Mouse (Mus musculus) limb, embryonic 11.5 days (tissue): ENCODE measurements around the gene Gm4707. TPM values are rescaled to one million over a fixed set of nuclear protein-coding genes. Genes with fewer than 3 reads are reported as not detected.

ENCODE experiments used
- ATAC-seq: fragments of 200-750 bp; cut with Nextera tagmentation; 2 replicates; pipeline ENCODE4 v1.8.0; 2017; ENCODE audit warnings: low read depth; ENCODE audit not compliant: insufficient number of reproducible peaks, low FRiP score, low TSS enrichment
- DNase-seq: peaks from one replicate; pipeline ENCODE4 v3.0.0-alpha.2; 2015; ENCODE audit warnings: low spot score
- H3K27ac ChIP-seq: fragments of 300-500 bp; sonication (generic); replicated peaks from 2 replicates; pipeline ENCODE4 v1.5.1; 2014; ENCODE audit warnings: low read depth, mild to moderate bottlenecking, low read length
- H3K27me3 ChIP-seq: fragments of 300-500 bp; sonication (generic); 2 replicates; pipeline ENCODE4 v1.6.1; 2014; ENCODE audit warnings: mild to moderate bottlenecking, low read length, mixed read lengths; ENCODE audit not compliant: control insufficient read depth, insufficient read depth
- H3K36me3 ChIP-seq: fragments of 300-500 bp; sonication (generic); 2 replicates; pipeline ENCODE4 v1.6.1; 2014; ENCODE audit warnings: mild to moderate bottlenecking, low read length, moderate library complexity, mixed read lengths; ENCODE audit not compliant: control insufficient read depth, insufficient read depth
- H3K4me1 ChIP-seq: fragments of 300-500 bp; sonication (generic); 2 replicates; pipeline ENCODE4 v1.6.1; 2014; ENCODE audit warnings: low read length, mixed read lengths; ENCODE audit not compliant: control insufficient read depth, insufficient read depth
- H3K4me2 ChIP-seq: fragments of 300-500 bp; sonication (generic); 2 replicates; pipeline ENCODE4 v1.6.1; 2014; ENCODE audit warnings: low read depth, mild to moderate bottlenecking, moderate library complexity; ENCODE audit not compliant: severe bottlenecking
- H3K4me3 ChIP-seq: fragments of 300-500 bp; sonication (generic); 2 replicates; pipeline ENCODE4 v1.5.1; 2014; ENCODE audit warnings: low read depth, low read length
- H3K9ac ChIP-seq: fragments of 300-500 bp; sonication (generic); 2 replicates; pipeline ENCODE4 v1.6.1; 2014; ENCODE audit warnings: mild to moderate bottlenecking, low read length
- H3K9me3 ChIP-seq: fragments of 300-500 bp; sonication (generic); 2 replicates; pipeline ENCODE4 v1.6.1; 2016; ENCODE audit warnings: low read length; ENCODE audit not compliant: control insufficient read depth
- WGBS: fragments of 180-500 bp; shearing (Covaris S2); extraction: QIAGEN DNeasy Blood & Tissue Kit; methylation state at CpG from one replicate; pipeline ENCODE4 v1.1.7; 2014; 5-methylcytosine and 5-hydroxymethylcytosine counted together
- polyA plus RNA-seq: library from polyadenylated mRNA; unstranded; fragments of >200 nt; fragmentation: Nextera tagmentation; extraction: Ambion mirVana; gene quantifications from 2 replicates; pipeline ENCODE4 v1.2.1, GENCODE M21; 2014

Gm4707 gene
- 3.3 and 4.7 TPM in 2 replicates for polyA plus RNA-seq

- no peak within 1 kb of the TSS for H3K9ac ChIP-seq
- no peak for DNase-seq
- no peaks in the 10 kb centered on the region for H3K9me3 ChIP-seq
- no peak for ATAC-seq
- H3K27me3 ChIP-seq: no peaks in the 10 kb centered on the region
- peaks cover 2% of the 10 kb centered on the region; the same call in 1 of the 2 replicates for H3K36me3 ChIP-seq
- 95% methylated on average over 2 of the region's 2 CpGs for WGBS
- no peak within 1 kb of the TSS for H3K27ac ChIP-seq
- H3K4me3 ChIP-seq: no peak within 1 kb of the TSS
- no peak within 1 kb of the TSS for H3K4me2 ChIP-seq
- H3K4me1 ChIP-seq: no peaks in the 10 kb centered on the region
These were observed at the start of gene Gm4707 for GRCm38 (mm10) chr17:71459818-71460217. TSS of gene Gm4707 (minus strand) at chr17:71459918.

- no peak for ATAC-seq
These were observed 47.1 kb upstream of the Gm4707 start for GRCm38 (mm10) chr17:71506832-71507231.

GRCm38 (mm10) chr17:71495784-71496183 lies 36.1 kb upstream of the Gm4707 start:
- ATAC-seq (no peak), DNase-seq (no peak)
- H3K4me1 ChIP-seq: no peaks in the 10 kb centered on the region
- H3K4me2 ChIP-seq: no peak overlapping the region
- 93% methylated on average over 4 of the region's 4 CpGs for WGBS
- no peak overlapping the region for H3K9ac ChIP-seq
- no peak overlapping the region for H3K4me3 ChIP-seq
- H3K27ac ChIP-seq: no peak overlapping the region
- H3K27me3 ChIP-seq: no peaks in the 10 kb centered on the region
- no peaks in the 10 kb centered on the region for H3K9me3 ChIP-seq
- peaks cover 12% of the 10 kb centered on the region; the same call in 1 of the 2 replicates for H3K36me3 ChIP-seq

More at GRCm38 (mm10) chr17:71506832-71507231, 47.1 kb upstream of the Gm4707 start:
- H3K4me3 ChIP-seq: no peak overlapping the region
- WGBS: 89% methylated on average over 8 of the region's 8 CpGs
- H3K9me3 ChIP-seq: no peaks in the 10 kb centered on the region
- H3K27ac ChIP-seq: no peak overlapping the region
- peaks cover 20% of the 10 kb centered on the region; the same call in 1 of the 2 replicates for H3K36me3 ChIP-seq
- H3K4me2 ChIP-seq: no peak overlapping the region
- no peak overlapping the region for H3K9ac ChIP-seq
- no peaks in the 10 kb centered on the region for H3K4me1 ChIP-seq
- no peak for DNase-seq
- H3K27me3 ChIP-seq: no peaks in the 10 kb centered on the region

GRCm38 (mm10) chr17:71491332-71491686 lies 31.6 kb upstream of the Gm4707 start:
- Histone ChIP-seq H3K9ac (no peak overlapping the region), H3K4me1 (peaks cover 3% of the 10 kb centered on the region; the same call in 1 of the 2 replicates), H3K9me3 (no peaks in the 10 kb centered on the region), H3K36me3 (peaks cover 6% of the 10 kb centered on the region; the same call in 1 of the 2 replicates), H3K27me3 (no peaks in the 10 kb centered on the region), H3K4me3 (no peak overlapping the region), H3K4me2 (no peak overlapping the region), H3K27ac (no peak overlapping the region)
- DNase-seq (no peak), ATAC-seq (no peak)
- 73% methylated on average over 4 of the region's 4 CpGs for WGBS

GRCm38 (mm10) chr17:71490666-71491331 lies 31.1 kb upstream of the Gm4707 start:
- WGBS: 82% methylated on average over 9 of the region's 9 CpGs
- H3K36me3 ChIP-seq: peaks cover 5% of the 10 kb centered on the region; the same call in 1 of the 2 replicates
- H3K27ac ChIP-seq: no peak overlapping the region
- H3K9ac ChIP-seq: no peak overlapping the region
- H3K9me3 ChIP-seq: no peaks in the 10 kb centered on the region
- H3K4me2 ChIP-seq: no peak overlapping the region
- H3K4me1 ChIP-seq: peaks cover 8% of the 10 kb centered on the region
- ATAC-seq (no peak), DNase-seq (no peak)
- no peaks in the 10 kb centered on the region for H3K27me3 ChIP-seq
- H3K4me3 ChIP-seq: no peak overlapping the region

- Histone ChIP-seq H3K4me1 (peaks cover 8% of the 10 kb centered on the region), H3K9me3 (no peaks in the 10 kb centered on the region), H3K4me2 (no peak overlapping the region), H3K4me3 (no peak overlapping the region), H3K9ac (no peak overlapping the region), H3K36me3 (no peaks in the 10 kb centered on the region), H3K27ac (no peak overlapping the region), H3K27me3 (no peaks in the 10 kb centered on the region)
- 86% methylated on average over 9 of the region's 9 CpGs for WGBS
- DNase-seq: no peak
- ATAC-seq: no peak
These were observed 30.2 kb upstream of the Gm4707 start for GRCm38 (mm10) chr17:71489703-71490461.

- Histone ChIP-seq H3K9ac (peak overlapping the region; percentile 19; the same call in 1 of the 2 replicates), H3K36me3 (no peaks in the 10 kb centered on the region), H3K27ac (peak overlapping the region; percentile 73), H3K4me1 (peaks cover 8% of the 10 kb centered on the region), H3K4me3 (no peak overlapping the region), H3K9me3 (no peaks in the 10 kb centered on the region), H3K4me2 (peak overlapping the region; percentile 8; the same call in 1 of the 2 replicates), H3K27me3 (no peaks in the 10 kb centered on the region)
- 14% methylated on average over 8 of the region's 8 CpGs for WGBS
- ATAC-seq (no peak), DNase-seq (peak; percentile 44)
These were observed 26.6 kb upstream of the Gm4707 start for GRCm38 (mm10) chr17:71486231-71486851.

GRCm38 (mm10) chr17:71485791-71486230 lies 26.1 kb upstream of the Gm4707 start:
- peak; percentile 30 for DNase-seq

More at GRCm38 (mm10) chr17:71485791-71486230, 26.1 kb upstream of the Gm4707 start:
- Histone ChIP-seq H3K27ac (peak overlapping the region; percentile 73), H3K4me1 (peaks cover 8% of the 10 kb centered on the region), H3K9me3 (no peaks in the 10 kb centered on the region), H3K4me2 (no peak overlapping the region; the same call in 1 of the 2 replicates), H3K36me3 (no peaks in the 10 kb centered on the region), H3K4me3 (no peak overlapping the region), H3K9ac (peak overlapping the region; percentile 19; the same call in 1 of the 2 replicates), H3K27me3 (no peaks in the 10 kb centered on the region)
- 47% methylated on average over 12 of the region's 12 CpGs for WGBS
- no peak for ATAC-seq
